Mouse (Mus musculus) adrenal gland, postnatal 0 days (tissue): ENCODE measurements around the gene Cst12. TPM values are rescaled to one million over a fixed set of nuclear protein-coding genes. Genes with fewer than 3 reads are reported as not detected.

Source experiments
- polyA plus RNA-seq: library from polyadenylated mRNA; unstranded; fragments of >200 nt; fragmentation: Nextera tagmentation; extraction: Ambion mirVana; gene quantifications from 2 replicates; pipeline ENCODE4 v1.2.1, GENCODE M21; 2015

Cst12 gene
- polyA plus RNA-seq = 0.28 and 0.68 TPM in 2 replicates

GRCm38 (mm10) chr2:148789142-148789541 lies at the start of gene Cst12:
Cst12 (plus strand) TSS chr2:148789361.

DNA sequence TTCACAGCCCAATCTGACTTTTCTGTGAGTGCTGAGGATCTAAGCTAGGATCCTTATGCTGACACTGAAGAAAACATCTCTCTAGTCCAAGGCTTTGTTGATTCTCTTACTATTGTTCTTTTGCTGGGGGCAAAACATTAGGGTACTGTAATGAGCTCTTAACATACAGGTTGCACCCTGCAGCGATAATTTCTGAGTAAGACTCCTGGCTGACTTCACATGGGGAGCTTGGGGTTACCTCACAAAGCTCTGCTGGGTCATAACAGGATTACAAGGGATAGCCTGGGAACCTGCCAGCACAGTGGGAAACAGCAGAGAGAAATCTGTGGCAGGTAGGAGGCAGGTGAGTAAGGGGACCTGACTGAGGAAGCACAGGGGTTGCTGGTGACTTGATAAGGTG lies 39.1 kb upstream of the Cst12 start, which contains the start of gene Cstl1:
Gene Cstl1, plus strand, starts transcription at position 301 of the 400 bp plus-strand sequence.

GRCm38 (mm10) chr2:148771397-148771796 lies 17.8 kb upstream of the Cst12 start, which contains the start of gene Cst11:
Cst11 (minus strand) TSS chr2:148771497.

DNA sequence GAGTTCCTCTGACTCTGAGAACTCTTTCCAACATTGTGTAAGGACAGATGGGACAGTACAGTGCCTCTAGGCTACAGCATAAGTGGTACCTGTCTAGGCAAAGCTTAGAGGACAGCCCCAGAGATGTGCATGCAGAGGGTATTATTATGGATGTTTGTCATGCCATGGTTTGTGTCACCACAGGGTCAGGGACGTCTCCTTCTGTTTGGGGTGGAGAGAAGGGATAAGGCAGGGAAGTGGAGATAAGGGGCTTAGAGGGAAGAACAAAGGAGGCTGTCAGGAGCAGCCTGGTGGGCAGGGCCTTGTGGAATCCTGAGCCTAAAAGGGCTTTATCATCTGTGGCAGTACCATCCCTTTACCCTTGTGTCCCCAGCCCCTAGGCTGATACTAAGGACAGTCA lies 7.5 kb upstream of the Cst12 start, which contains the start of gene 8030411F24Rik:
Gene 8030411F24Rik, plus strand, starts transcription at position 301 of the 400 bp plus-strand sequence.

GRCm38 (mm10) chr2:148798485-148798884 lies 9.3 kb downstream of the Cst12 start, which contains the start of gene Cst8:
Cst8 (plus strand) TSS chr2:148798785.

GRCm38 (mm10) chr2:148819909-148820308 lies 30.7 kb downstream of the Cst12 start, which contains the start of gene Cst13:
Cst13 (plus strand) TSS chr2:148820081.

GRCm38 (mm10) chr2:148834912-148835311 lies 45.8 kb downstream of the Cst12 start, which contains the start of gene Cst9:
Cst9 (plus strand) TSS chr2:148835147.

Other genes starting within 250 kb of the Cst12 start
- gene Nxt1, start 116.8 kb upstream of the Cst12 start, polyA plus RNA-seq = 63.8 and 76.5 TPM in 2 replicates
- gene Gzf1, start 108.3 kb upstream of the Cst12 start, polyA plus RNA-seq = 12.0 and 20.5 TPM in 2 replicates
- 8.1 and 18.7 TPM in 2 replicates for gene Napb, start 56.9 kb upstream of the Cst12 start, polyA plus RNA-seq
- gene Cstl1, start 39.0 kb upstream of the Cst12 start, polyA plus RNA-seq = not detected in 2 replicates
- gene Cst11, start 17.9 kb upstream of the Cst12 start, polyA plus RNA-seq = 0.47 TPM in 1 of 2 replicates, not detected in the other
- gene 8030411F24Rik, start 7.4 kb upstream of the Cst12 start, polyA plus RNA-seq = not detected in 2 replicates
- gene Cst8, start 9.4 kb downstream of the Cst12 start, polyA plus RNA-seq = 187 and 218 TPM in 2 replicates
- gene Cst13, start 30.7 kb downstream of the Cst12 start, polyA plus RNA-seq = 0.18 and 0.44 TPM in 2 replicates
- 0.28 TPM in 1 of 2 replicates, not detected in the other for gene Cst9, start 45.8 kb downstream of the Cst12 start, polyA plus RNA-seq
- gene 9230104L09Rik, start 75.7 kb downstream of the Cst12 start, polyA plus RNA-seq = 9.3 and 20.3 TPM in 2 replicates
- gene Cst3, start 86.3 kb downstream of the Cst12 start, polyA plus RNA-seq = 1,541 and 1,932 TPM in 2 replicates
- not detected in 2 replicates for gene Gm1330, start 213.9 kb downstream of the Cst12 start, polyA plus RNA-seq
- gene Gm10750, start 227.9 kb downstream of the Cst12 start, polyA plus RNA-seq = not detected in 2 replicates